ENCODE assay signal across 8 mouse cellular contexts in genomic region chr9:70679132-70680091, GRCm38 (mm10). TPM values are rescaled to one million over a fixed set of nuclear protein-coding genes. Genes with fewer than 3 reads are reported as not detected.
DNase-seq lines count a peak whose midpoint lies in the region; ATAC-seq lines count a peak whose summit lies in the region.

No protein-coding gene starts in this region.

- H3K9ac ChIP-seq in intestine, embryonic 16.5 days (ENCODE audit: low read depth, low read length), result peak overlapping the region; percentile 98
- H3K9ac ChIP-seq in limb, embryonic 15.5 days, result peak overlapping the region; percentile 85
- H3K9ac ChIP-seq in midbrain, embryonic 14.5 days (replicated peaks; ENCODE audit: low read length), result peak overlapping the region; percentile 94

- WGBS in intestine, embryonic 16.5 days, result under 1% methylated on average over 93 of the region's 103 CpGs
- 0% methylated on average over 87 of the region's 103 CpGs for WGBS in limb, embryonic 15.5 days
- WGBS in midbrain, embryonic 14.5 days, result under 1% methylated on average over 103 of the region's 103 CpGs

- H3K27me3 ChIP-seq in intestine, embryonic 16.5 days (replicated peaks; ENCODE audit: control insufficient read depth, insufficient read depth, low read length), result no peaks in the 10 kb centered on the region
- H3K27me3 ChIP-seq in limb, embryonic 15.5 days, result no peaks in the 10 kb centered on the region
- H3K27me3 ChIP-seq in midbrain, embryonic 14.5 days (ENCODE audit: control insufficient read depth, insufficient read depth, low read length), result no peaks in the 10 kb centered on the region

- no peaks in the 10 kb centered on the region; the same call in none of the 2 replicates for H3K4me1 ChIP-seq in intestine, embryonic 16.5 days (ENCODE audit: control insufficient read depth, insufficient read depth, low read length)
- H3K4me1 ChIP-seq in limb, embryonic 15.5 days, result peaks cover 3% of the 10 kb centered on the region
- H3K4me1 ChIP-seq in midbrain, embryonic 14.5 days (ENCODE audit: control insufficient read depth, insufficient read depth, low read length), result peaks cover 14% of the 10 kb centered on the region

- H3K36me3 ChIP-seq in intestine, embryonic 16.5 days (ENCODE audit: control insufficient read depth, insufficient read depth, low read length), result no peaks in the 10 kb centered on the region
- no peaks in the 10 kb centered on the region for H3K36me3 ChIP-seq in limb, embryonic 15.5 days
- no peaks in the 10 kb centered on the region for H3K36me3 ChIP-seq in midbrain, embryonic 14.5 days (ENCODE audit: control insufficient read depth, insufficient read depth, low read length)

- peak; percentile 16 to 59 for DNase-seq in urinary bladder, adult 18-20 months (ENCODE audit: low spot score in 2 of 2)
- no peak for DNase-seq in urinary bladder, postnatal 10 days (ENCODE audit: low spot score)
- peak; percentile 72 for DNase-seq in embryo, embryonic 11 days
- peak; percentile 55 for DNase-seq in gastrocnemius, postnatal 14 days
- DNase-seq in midbrain, embryonic 14.5 days, result no peak
- peak; percentile 30 to 49 for DNase-seq in spleen, postnatal 14 days (ENCODE audit: low spot score in 2 of 2)

- H3K4me3 ChIP-seq in intestine, embryonic 16.5 days (ENCODE audit: low read length), result peak overlapping the region; percentile 97
- H3K4me3 ChIP-seq in limb, embryonic 15.5 days, result peak overlapping the region; percentile 68
- peak overlapping the region; percentile 91 for H3K4me3 ChIP-seq in midbrain, embryonic 14.5 days (replicated peaks; ENCODE audit: low read depth, low read length)

- peak overlapping the region; percentile 96 for H3K27ac ChIP-seq in intestine, embryonic 16.5 days (ENCODE audit: low read length)
- H3K27ac ChIP-seq in limb, embryonic 15.5 days, result peak overlapping the region; percentile 97
- peak overlapping the region; percentile 98 for H3K27ac ChIP-seq in midbrain, embryonic 14.5 days (replicated peaks; ENCODE audit: low read depth, low read length)

- ATAC-seq in intestine, embryonic 16.5 days, result peak; percentile 55
- no peak; the same call in 1 of the 2 replicates for ATAC-seq in limb, embryonic 15.5 days (ENCODE audit: insufficient number of reproducible peaks, low FRiP score, low TSS enrichment, low read depth)
- ATAC-seq in midbrain, embryonic 14.5 days (ENCODE audit: low FRiP score, low TSS enrichment), result peak; percentile 81

- intact Hi-C loops in gastrocnemius, postnatal 14 days (cut with DNase I; ENCODE audit: low total_unique reads), result loop anchor here (10.0 kb wide), 1 partner anchor 245 kb away; no protein-coding TSS in a partner anchor

- H3K4me2 ChIP-seq in intestine, embryonic 16.5 days (ENCODE audit: low read depth, low read length), result peak overlapping the region; percentile 80
- H3K4me2 ChIP-seq in limb, embryonic 15.5 days, result peak overlapping the region; percentile 62
- H3K4me2 ChIP-seq in midbrain, embryonic 14.5 days (ENCODE audit: low read length), result peak overlapping the region; percentile 84

- H3K9me3 ChIP-seq in intestine, embryonic 16.5 days (ENCODE audit: control insufficient read depth, low read length), result no peaks in the 10 kb centered on the region
- H3K9me3 ChIP-seq in limb, embryonic 15.5 days, result no peaks in the 10 kb centered on the region
- H3K9me3 ChIP-seq in midbrain, embryonic 14.5 days (ENCODE audit: control insufficient read depth, low read length), result no peaks in the 10 kb centered on the region

RNA-seq across cellular contexts. Expression of gene Adam10, which starts 0.6 kb away (rescaled TPM):
- 10 to 100 TPM; 26.4 to 35.9 TPM for total RNA-seq in gastrocnemius, postnatal 14 days (2021)
- 53.4 and 54.9 TPM in 2 replicates for polyA plus RNA-seq in intestine, embryonic 16.5 days (2015; fragmentation: Nextera tagmentation; extraction: Ambion mirVana)
- 60.0 and 62.9 TPM in 2 replicates for polyA plus RNA-seq in limb, embryonic 15.5 days (2015; fragmentation: Nextera tagmentation; extraction: Ambion mirVana)
- 42.0 and 59.1 TPM in 2 replicates for polyA plus RNA-seq in midbrain, embryonic 14.5 days (2014; fragmentation: Nextera tagmentation; extraction: Ambion mirVana)

RNA-seq across cellular contexts. Expression of gene Mindy2, which starts 22.4 kb away (rescaled TPM):
- 10 to 100 TPM; 12.3 to 14.4 TPM for total RNA-seq in gastrocnemius, postnatal 14 days (2021)
- polyA plus RNA-seq in intestine, embryonic 16.5 days (2015; fragmentation: Nextera tagmentation; extraction: Ambion mirVana), result 6.2 and 7.5 TPM in 2 replicates
- 12.3 and 13.3 TPM in 2 replicates for polyA plus RNA-seq in limb, embryonic 15.5 days (2015; fragmentation: Nextera tagmentation; extraction: Ambion mirVana)
- 23.0 and 25.6 TPM in 2 replicates for polyA plus RNA-seq in midbrain, embryonic 14.5 days (2014; fragmentation: Nextera tagmentation; extraction: Ambion mirVana)

RNA-seq across cellular contexts. Expression of gene Gm10642, which starts 23.4 kb away (rescaled TPM):
- total RNA-seq in gastrocnemius, postnatal 14 days (2021), result under 1 TPM; 0.22 to 0.37 TPM
- polyA plus RNA-seq in intestine, embryonic 16.5 days (2015; fragmentation: Nextera tagmentation; extraction: Ambion mirVana), result 0.17 and 0.56 TPM in 2 replicates
- 0.23 and 0.35 TPM in 2 replicates for polyA plus RNA-seq in limb, embryonic 15.5 days (2015; fragmentation: Nextera tagmentation; extraction: Ambion mirVana)
- 0.41 and 0.77 TPM in 2 replicates for polyA plus RNA-seq in midbrain, embryonic 14.5 days (2014; fragmentation: Nextera tagmentation; extraction: Ambion mirVana)

Comparison
In these comparisons a context has a peak if more than half of its experiments do, and no peak if none do; other contexts are left out.
1. DNase-seq: peak in urinary bladder, adult 18-20 months (2 of 2), embryo, embryonic 11 days (single experiment), gastrocnemius, postnatal 14 days (single experiment) and spleen, postnatal 14 days (2 of 2); none in urinary bladder, postnatal 10 days (single experiment) and midbrain, embryonic 14.5 days (single experiment).
2. Peak in every context shown above with its lines, with median percentiles within 50 percentile points of each other: H3K27ac ChIP-seq, H3K4me2 ChIP-seq, H3K4me3 ChIP-seq and H3K9ac ChIP-seq.